Mouse (Mus musculus) cerebellum, postnatal 4 days (tissue): Measurements from ENCODE around the gene Idh3a.

Experiments used
- DNase-seq, 2 experiments: peaks; one replicate each; pipeline ENCODE4 v3.0.0; 2022; ENCODE audit warnings: low spot score in 2 of 2, mixed read lengths in 1 of 2

The Idh3a gene

DNA sequence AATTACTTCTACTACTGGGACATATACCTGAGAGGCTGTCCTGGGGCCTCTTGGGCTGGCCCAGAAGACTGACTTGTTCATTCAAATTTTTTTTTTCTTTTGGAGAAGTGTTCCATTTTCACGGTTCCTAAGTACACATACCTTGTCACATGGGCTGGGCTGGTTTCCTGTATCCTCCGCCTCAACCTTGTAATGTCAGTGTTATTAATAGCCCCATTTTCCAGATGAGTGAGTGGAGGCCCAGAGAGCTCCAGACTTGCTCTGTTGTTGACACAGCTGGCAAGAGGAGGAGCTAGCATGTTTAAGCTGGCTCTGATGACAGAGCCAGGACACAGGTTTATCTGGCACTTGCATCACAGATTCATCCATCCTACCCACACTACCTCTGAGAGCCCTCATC lies 61.3 kb downstream of the Idh3a start:
- no peak for DNase-seq

DNA sequence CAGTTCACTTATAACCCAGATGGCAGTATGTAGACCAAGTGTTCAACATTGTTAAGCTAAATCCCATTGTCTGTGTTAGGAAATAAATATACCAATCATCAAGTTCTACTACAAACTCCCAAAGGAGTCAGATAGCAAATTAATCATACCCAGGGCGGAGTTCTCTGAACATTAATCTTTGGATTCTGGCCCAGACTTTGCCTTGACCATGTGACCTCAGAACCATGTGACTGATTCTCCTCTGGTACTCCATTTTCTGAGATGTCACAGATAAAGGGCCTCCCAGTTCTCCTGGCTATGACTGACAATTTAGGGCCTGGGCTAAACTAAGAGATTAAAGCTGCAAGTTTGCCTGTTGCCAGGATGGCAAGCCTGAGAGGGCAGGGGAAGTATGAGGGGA lies 63.2 kb downstream of the Idh3a start:
- DNase-seq: no peak

DNA sequence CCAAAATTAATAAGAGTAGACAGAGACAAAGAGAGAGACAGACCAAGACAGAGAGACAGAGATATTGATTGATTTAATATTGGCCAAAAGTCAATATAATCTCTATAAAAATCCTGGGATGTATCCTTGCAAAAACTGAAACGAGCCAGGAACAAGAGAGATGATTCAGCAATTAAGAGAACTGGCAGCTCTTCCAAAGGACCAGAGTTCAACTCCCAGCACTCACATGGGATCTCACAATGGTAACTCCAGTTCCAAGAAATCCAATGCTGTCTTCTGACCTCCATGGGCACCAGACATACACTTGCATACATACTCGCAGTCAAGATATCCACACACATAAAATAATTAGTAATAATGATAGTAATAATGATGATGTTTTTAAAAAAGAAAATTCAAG lies 66.6 kb downstream of the Idh3a start:
- DNase-seq: no peak
